Comparison of ENCODE assay signal across 11 mouse cellular contexts in genomic region chr12:32127599-32128507, GRCm38 (mm10).
DNase-seq lines count a peak whose midpoint lies in the region; ATAC-seq and TF ChIP-seq lines count a peak whose summit lies in the region.
"Had no signal": no experiment of that assay in that cellular context is flagged by ENCODE, and none has a peak within 500 bp of the region (broad histone marks: within the 10 kb centered on the region; RNA-seq: fewer than 3 reads in every experiment).

No protein-coding gene starts in this region.

- no peak for TF ChIP-seq CTCF in brain, embryonic 14.5 days (IDR thresholded peaks at IDR 0.05; ENCODE audit: borderline replicate concordance, extremely low read depth, insufficient read depth, insufficient read length)
- no peak for TF ChIP-seq CTCF in heart, adult 2 months (IDR thresholded peaks at IDR 0.05)

- H3K27ac ChIP-seq in heart, embryonic 10.5 days: 0 out of 2 replicates have a peak overlapping the region, but pooled peaks have one; percentile 48
- H3K27ac ChIP-seq in limb, embryonic 12.5 days: no peak overlapping the region
- H3K27ac ChIP-seq in midbrain, embryonic 16.5 days (ENCODE audit: low read length): no peak overlapping the region; the same call in 1 of the 2 replicates
- H3K27ac ChIP-seq in heart, adult 2 months: no peak overlapping the region

- DNase-seq in heart, embryonic 10.5 days (ENCODE audit: low spot score): no peak
- DNase-seq in heart, postnatal 25 days (ENCODE audit: low spot score): no peak
- DNase-seq in brain, embryonic 14.5 days (ENCODE audit: low read depth): peak; percentile 31
- no peak for DNase-seq in left cerebral cortex, postnatal 36 days (ENCODE audit: low spot score in 2 of 2)
- no peak for DNase-seq in lung, adult 18-20 months
- no peak for DNase-seq in heart, adult 2 months
- DNase-seq: cerebellum, postnatal 25 days; heart, adult 18-20 months had no signal

- TF ChIP-seq EP300 in heart, adult 2 months (IDR thresholded peaks at IDR 0.05; ENCODE audit: insufficient read depth, low read depth, low read length): no peak

- no peaks in the 10 kb centered on the region for H3K79me2 ChIP-seq in heart, adult 2 months (replicated peaks; ENCODE audit: control insufficient read depth, insufficient read depth, low read length)

- no peaks in the 10 kb centered on the region for H3K9me3 ChIP-seq in heart, embryonic 10.5 days
- H3K9me3 ChIP-seq in limb, embryonic 12.5 days: no peaks in the 10 kb centered on the region
- H3K9me3 ChIP-seq in midbrain, embryonic 16.5 days (replicated peaks; ENCODE audit: control insufficient read depth, low read length, poor library complexity, severe bottlenecking): no peaks in the 10 kb centered on the region

- H3K4me1 ChIP-seq in heart, embryonic 10.5 days: peaks cover 14% of the 10 kb centered on the region
- H3K4me1 ChIP-seq in limb, embryonic 12.5 days (replicated peaks): peaks cover 16% of the 10 kb centered on the region
- H3K4me1 ChIP-seq in midbrain, embryonic 16.5 days (ENCODE audit: control insufficient read depth, insufficient read depth, low read length): peaks cover 9% of the 10 kb centered on the region
- H3K4me1 ChIP-seq in heart, adult 2 months (ENCODE audit: control insufficient read depth, insufficient read depth, low read length): peaks cover 2% of the 10 kb centered on the region

- no peak overlapping the region for H3K9ac ChIP-seq in limb, embryonic 12.5 days (replicated peaks)
- no peak overlapping the region for H3K9ac ChIP-seq in midbrain, embryonic 16.5 days (ENCODE audit: low read depth, low read length)
- H3K9ac ChIP-seq in heart, adult 2 months (ENCODE audit: low read depth, low read length): no peak overlapping the region

- no peak for TF ChIP-seq POLR2A in brain, embryonic 14.5 days (IDR thresholded peaks at IDR 0.05; ENCODE audit: borderline replicate concordance, extremely low read depth, insufficient read depth, insufficient read length, poor library complexity, severe bottlenecking)
- no peak for TF ChIP-seq POLR2A in heart, adult 2 months (IDR thresholded peaks at IDR 0.05; ENCODE audit: insufficient read depth, low read depth, low read length)

- H3K4me3 ChIP-seq in heart, embryonic 10.5 days: 0 out of 2 replicates have a peak overlapping the region, but pooled peaks have one; percentile 8
- H3K4me3 ChIP-seq in limb, embryonic 12.5 days (replicated peaks): no peak overlapping the region
- no peak overlapping the region for H3K4me3 ChIP-seq in midbrain, embryonic 16.5 days (ENCODE audit: low read depth, low read length)
- H3K4me3 ChIP-seq in heart, adult 2 months: no peak overlapping the region

- no peak for ATAC-seq in limb, embryonic 12.5 days (ENCODE audit: insufficient number of reproducible peaks, insufficient read depth, low FRiP score, low TSS enrichment, low read depth)
- peak; percentile 42; the same call in 1 of the 2 replicates for ATAC-seq in midbrain, embryonic 16.5 days

- no peaks in the 10 kb centered on the region for H3K36me3 ChIP-seq in heart, embryonic 10.5 days
- no peaks in the 10 kb centered on the region for H3K36me3 ChIP-seq in limb, embryonic 12.5 days
- H3K36me3 ChIP-seq in midbrain, embryonic 16.5 days (ENCODE audit: control insufficient read depth, insufficient read depth, low read length): no peaks in the 10 kb centered on the region
- H3K36me3 ChIP-seq in heart, adult 2 months (ENCODE audit: control insufficient read depth, insufficient read depth, low read length): no peaks in the 10 kb centered on the region

- 41% methylated on average over 14 of the region's 14 CpGs for WGBS in heart, embryonic 10.5 days
- 14% methylated on average over 14 of the region's 14 CpGs for WGBS in limb, embryonic 12.5 days
- 26% methylated on average over 14 of the region's 14 CpGs for WGBS in midbrain, embryonic 16.5 days
- WGBS in heart, adult 2 months: 38% methylated on average over 14 of the region's 14 CpGs

- peak overlapping the region; percentile 41 for H3K4me2 ChIP-seq in limb, embryonic 12.5 days
- H3K4me2 ChIP-seq in midbrain, embryonic 16.5 days (ENCODE audit: low read length): peak overlapping the region; percentile 12; the same call in 1 of the 2 replicates

- H3K27me3 ChIP-seq in heart, embryonic 10.5 days (ENCODE audit: insufficient read depth, poor library complexity, severe bottlenecking): no peaks in the 10 kb centered on the region
- H3K27me3 ChIP-seq in limb, embryonic 12.5 days: 0 out of 2 replicates have a peak, but pooled peaks cover 2% of the 10 kb centered on the region
- H3K27me3 ChIP-seq in midbrain, embryonic 16.5 days (ENCODE audit: control insufficient read depth, insufficient read depth, low read depth, low read length): no peaks in the 10 kb centered on the region
- H3K27me3 ChIP-seq in heart, adult 2 months (ENCODE audit: control insufficient read depth, insufficient read depth, low read length): no peaks in the 10 kb centered on the region
- H3K27me3 ChIP-seq: CH12.LX had no signal

- intact Hi-C loops in heart, postnatal 25 days (cut with DNase I): no loop called here
- intact Hi-C loops in left cerebral cortex, postnatal 36 days (cut with DNase I): no loop called here
- intact Hi-C loops in heart, adult 2 months (cut with DNase I): no loop called here
